Mouse (Mus musculus): ENCODE measurements around the gene Ptgr1.

Gene Ptgr1

DNA sequence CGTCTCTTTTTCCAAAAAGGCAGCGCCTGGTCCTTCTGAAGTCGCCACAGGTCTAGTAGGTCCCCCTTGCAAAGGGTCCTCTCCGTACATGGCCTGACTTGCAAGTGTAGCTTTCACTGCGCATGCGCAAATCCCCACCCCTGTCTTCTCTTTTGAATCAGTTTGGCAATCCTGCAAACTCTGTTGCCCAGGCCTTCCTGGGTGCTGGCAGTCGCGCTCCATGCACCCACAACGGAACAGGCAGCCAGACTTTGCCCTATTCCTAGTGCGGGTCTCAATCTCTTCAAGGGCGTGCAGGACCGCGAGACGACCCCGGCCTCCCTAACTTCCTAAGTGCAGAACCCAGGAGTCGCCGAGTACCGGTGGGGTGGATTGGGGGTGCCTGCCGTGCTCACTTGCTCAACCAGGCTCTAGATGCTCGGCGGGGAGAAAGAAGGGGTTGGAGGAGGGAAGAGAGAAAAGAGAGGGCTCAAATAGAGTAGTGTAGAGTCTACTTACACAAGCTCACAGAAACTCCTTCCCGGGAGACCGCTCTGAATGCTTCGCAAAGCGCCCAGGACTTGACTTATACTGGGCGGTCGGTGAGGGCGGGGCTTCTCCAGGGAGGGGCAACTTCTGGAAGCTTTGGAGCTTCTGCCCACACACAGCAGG, at the start of gene Ptgr1:
Ptgr1 (minus strand) TSS at position 580 of the 651 bp plus-strand sequence.
- peak; percentile 91 for DNase-seq (ENCODE audit: low read depth, low spot score)

DNA sequence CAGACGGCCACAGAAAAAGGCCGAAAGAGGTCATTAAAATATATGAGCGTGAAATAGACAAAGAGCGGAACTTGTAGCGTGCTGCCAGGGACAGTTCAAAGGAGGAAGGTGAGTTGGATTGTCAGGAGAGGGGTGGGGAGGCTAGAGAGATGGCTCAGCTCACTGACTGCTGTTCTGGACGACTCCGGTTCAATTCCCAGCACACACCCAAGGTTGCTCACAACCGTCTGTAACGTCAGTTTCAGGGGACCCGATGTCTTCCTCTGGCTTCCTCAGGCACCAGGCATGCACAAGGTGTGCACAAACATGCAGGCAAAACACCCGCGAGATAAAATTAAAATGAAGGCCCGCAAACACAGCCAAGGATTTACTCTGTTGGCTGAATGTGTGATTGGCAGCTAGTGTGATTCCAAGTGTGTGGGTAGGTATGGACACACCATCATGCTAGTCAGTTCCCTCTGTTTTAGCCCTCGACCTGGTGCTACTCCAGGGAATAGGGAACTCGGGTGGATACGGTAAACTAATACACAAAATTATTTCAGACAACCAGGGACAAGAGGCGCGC, 48.9 kb upstream of the Ptgr1 start:
- no peak for DNase-seq (ENCODE audit: low read depth, low spot score)

GRCm38 (mm10) chr4:59034918-59035785, 48.2 kb upstream of the Ptgr1 start, which contains the start of gene Gng10:
Gene Gng10, plus strand, starts transcription at chr4:59035088.
- peak; percentile 41 for DNase-seq (ENCODE audit: low read depth, low spot score)

DNA sequence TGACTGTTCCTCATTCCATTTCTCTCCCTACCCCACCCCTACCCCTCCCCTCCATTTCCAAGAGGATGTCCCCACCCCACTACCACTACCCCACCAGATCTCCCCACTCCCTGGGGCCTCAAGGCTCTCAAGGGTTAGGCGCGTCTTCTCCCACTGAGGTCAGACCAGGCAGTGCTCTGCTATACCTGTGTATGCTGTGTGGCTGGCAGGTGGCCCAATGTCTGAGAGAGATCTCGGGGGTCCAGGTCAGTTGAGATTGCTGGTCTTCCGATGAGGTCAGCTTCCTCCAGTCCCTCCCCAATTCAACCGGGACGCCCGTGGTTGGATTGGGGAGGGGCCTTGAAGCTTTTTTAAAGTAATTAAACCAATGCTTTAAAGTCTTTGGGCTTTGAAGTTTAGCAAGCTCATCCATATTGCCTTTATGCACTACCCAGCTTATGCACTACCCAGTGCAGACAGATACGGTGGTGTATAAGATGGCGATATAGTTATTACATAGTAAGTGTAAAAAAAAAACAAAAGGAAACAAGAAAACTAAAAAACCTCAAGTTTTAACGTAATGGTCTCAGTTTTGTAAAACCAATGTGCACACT, 47.5 kb upstream of the Ptgr1 start:
- no peak for DNase-seq (ENCODE audit: low read depth, low spot score)

DNA sequence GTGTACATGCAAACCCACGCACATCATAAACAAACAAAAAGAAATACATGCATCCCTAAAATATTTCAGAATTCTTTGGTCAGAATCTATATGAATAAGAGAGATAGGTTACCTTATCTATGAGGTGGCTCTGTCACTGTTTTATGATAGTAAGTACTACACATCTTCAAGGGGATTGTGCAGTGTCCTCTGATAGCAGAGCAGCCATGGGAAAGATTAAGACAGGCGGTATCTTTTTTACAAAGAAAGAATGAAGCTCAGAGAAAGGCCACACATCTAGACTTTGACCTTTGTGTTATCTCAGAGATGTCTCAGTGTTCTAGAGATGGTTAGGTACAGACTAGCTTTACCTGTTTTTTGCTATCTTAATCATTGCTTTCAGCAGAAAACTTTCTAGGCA, 30.0 kb upstream of the Ptgr1 start:
- DNase-seq (ENCODE audit: low read depth, low spot score) = no peak

DNA sequence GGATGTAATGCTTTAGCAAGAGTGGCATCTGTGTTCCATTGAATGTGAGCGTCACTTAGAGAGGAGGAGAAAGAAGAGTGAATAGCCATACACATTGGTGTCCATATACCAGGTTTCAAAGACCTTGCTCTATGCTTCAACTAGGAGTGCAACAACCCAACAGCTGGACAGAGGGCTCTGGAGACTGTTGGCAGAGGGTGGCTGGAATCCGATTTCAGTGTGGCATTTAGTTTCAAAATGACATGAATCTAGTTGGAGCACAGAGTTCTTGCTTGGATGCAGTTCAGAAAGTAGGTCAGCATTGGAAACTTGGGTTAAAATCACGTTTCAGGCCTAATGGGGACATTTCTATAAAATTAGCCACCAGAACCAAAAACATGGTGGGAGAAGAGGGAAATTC, 28.3 kb upstream of the Ptgr1 start:
- DNase-seq (ENCODE audit: low read depth, low spot score) = no peak

- DNase-seq (ENCODE audit: low read depth, low spot score) = no peak
Observed at GRCm38 (mm10) chr4:59011446-59011845, 24.5 kb upstream of the Ptgr1 start.

GRCm38 (mm10) chr4:59009696-59010095, 22.8 kb upstream of the Ptgr1 start:
- no peak for DNase-seq (ENCODE audit: low read depth, low spot score)

GRCm38 (mm10) chr4:59009186-59009585, 22.3 kb upstream of the Ptgr1 start:
- no peak for DNase-seq (ENCODE audit: low read depth, low spot score)

- DNase-seq (ENCODE audit: low read depth, low spot score) = no peak
Observed at GRCm38 (mm10) chr4:59007974-59008373, 21.1 kb upstream of the Ptgr1 start.

GRCm38 (mm10) chr4:59007016-59007415, 20.1 kb upstream of the Ptgr1 start:
- no peak for DNase-seq (ENCODE audit: low read depth, low spot score)

GRCm38 (mm10) chr4:59006211-59006610, 19.3 kb upstream of the Ptgr1 start:
- DNase-seq (ENCODE audit: low read depth, low spot score) = no peak

DNA sequence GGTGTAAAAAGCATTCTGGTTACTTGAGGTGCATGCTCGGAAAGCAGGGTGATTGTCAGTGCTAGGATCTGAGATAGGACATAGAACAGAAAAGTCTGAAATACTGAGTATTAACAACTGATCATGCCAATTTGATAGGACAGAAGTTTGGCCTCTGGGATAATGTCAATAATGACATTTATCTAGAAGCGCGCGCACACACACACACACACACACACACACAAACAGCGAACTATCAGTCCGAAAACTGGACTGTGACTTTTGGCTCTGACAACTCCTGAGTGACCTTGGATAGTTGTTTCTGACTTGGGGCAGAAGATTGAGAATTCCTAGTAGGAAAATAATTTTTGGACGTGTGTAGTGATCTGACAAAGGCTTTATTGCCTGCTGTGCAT, 16.9 kb upstream of the Ptgr1 start:
- DNase-seq (ENCODE audit: low read depth, low spot score) = no peak

- peak; percentile 88 for DNase-seq (ENCODE audit: low read depth, low spot score)
Observed at GRCm38 (mm10) chr4:59002948-59003805, 16.3 kb upstream of the Ptgr1 start, which contains the start of gene Gm20503. Gene Gm20503, plus strand, starts transcription at chr4:59003210.

GRCm38 (mm10) chr4:59000614-59001013, 13.7 kb upstream of the Ptgr1 start:
- DNase-seq (ENCODE audit: low read depth, low spot score) = peak; percentile 89

DNA sequence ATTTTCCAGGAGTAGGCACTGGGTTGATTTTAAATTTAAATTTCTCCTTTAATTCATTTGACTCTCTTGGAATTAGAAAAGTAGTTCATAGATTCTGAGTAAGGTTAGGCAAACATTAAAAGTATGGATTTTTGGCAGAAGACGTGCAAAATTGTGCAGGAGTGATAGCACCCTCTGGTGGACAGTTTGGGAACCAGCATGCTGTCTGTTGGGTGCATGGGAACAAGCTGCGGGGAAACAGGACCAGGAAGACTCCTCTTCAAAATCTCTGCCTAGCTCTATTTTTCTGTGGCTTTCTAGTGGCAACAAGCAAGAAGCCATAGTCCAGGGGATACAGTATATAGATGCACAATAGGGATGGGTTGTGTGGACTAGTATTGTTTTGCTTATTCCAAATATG, 12.8 kb upstream of the Ptgr1 start:
- DNase-seq (ENCODE audit: low read depth, low spot score) = peak; percentile 70

GRCm38 (mm10) chr4:58998688-58999087, 11.8 kb upstream of the Ptgr1 start:
- no peak for DNase-seq (ENCODE audit: low read depth, low spot score)

DNA sequence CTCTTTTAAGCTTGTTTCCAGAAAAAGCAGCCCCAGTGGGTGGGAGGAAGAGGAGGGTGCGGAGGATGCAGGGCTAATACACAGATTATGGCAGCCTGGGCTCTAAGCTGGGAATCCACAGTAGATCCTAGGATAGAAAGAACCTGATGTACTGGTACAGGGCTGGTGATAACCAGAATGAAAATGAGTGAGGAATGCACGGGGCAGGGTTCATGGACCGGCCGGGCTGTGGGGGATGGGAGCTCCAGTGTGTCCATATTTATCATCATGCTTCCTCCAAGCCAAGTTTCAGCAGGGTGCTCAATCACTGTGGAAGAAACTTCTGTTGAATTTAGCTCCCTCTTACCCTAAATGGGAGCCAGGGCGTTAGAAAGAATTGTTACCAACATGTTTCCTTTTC, 10.2 kb upstream of the Ptgr1 start:
- no peak for DNase-seq (ENCODE audit: low read depth, low spot score)

DNA sequence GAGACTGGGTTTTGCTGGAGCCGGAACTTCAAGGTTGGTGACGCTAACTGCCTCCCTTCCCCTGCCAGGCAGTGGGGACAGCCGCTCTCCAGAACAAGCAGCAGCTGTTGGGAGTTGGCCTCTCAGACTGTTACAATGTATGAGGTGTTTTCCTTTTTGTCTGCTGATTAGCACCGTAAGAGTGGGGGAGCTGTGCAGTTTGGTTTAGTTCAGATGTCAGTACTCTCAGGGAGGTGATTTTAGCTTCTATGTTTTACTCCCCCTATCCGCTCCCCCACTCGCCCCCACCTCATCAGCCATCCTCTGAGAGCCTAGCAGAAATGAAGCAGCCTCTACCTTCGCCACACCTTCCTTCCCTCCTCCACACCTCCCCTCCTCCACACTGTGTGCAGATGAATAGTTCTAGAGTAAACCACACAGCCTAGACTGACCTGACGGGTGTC, 8.4 kb upstream of the Ptgr1 start:
- no peak for DNase-seq (ENCODE audit: low read depth, low spot score)

GRCm38 (mm10) chr4:58994762-58995161, 7.8 kb upstream of the Ptgr1 start, which contains the start of gene Dnajc25:
Gene Dnajc25, plus strand, starts transcription at chr4:58995062.
- peak; percentile 30 for DNase-seq (ENCODE audit: low read depth, low spot score)

- no peak for DNase-seq (ENCODE audit: low read depth, low spot score)
Observed at GRCm38 (mm10) chr4:58992195-58992594, 5.3 kb upstream of the Ptgr1 start.

Measured in R1 (cell line).